Mouse (Mus musculus) megakaryocyte, embryonic 14.5 days (primary cell): ENCODE measurements around the gene Mgat4e. TPM values are rescaled to one million over a fixed set of nuclear protein-coding genes. Genes with fewer than 3 reads are reported as not detected.
"Not testable (repeated sequence)": the region's sequence is repeated elsewhere in the genome, so short reads cannot be mapped to it uniquely, and the experiment has no call there.

Source experiments
- H3K27me3 ChIP-seq: replicated peaks from 2 replicates; pipeline ENCODE3; 2012; ENCODE audit warnings: inconsistent platforms
- H3K36me3 ChIP-seq: replicated peaks from 2 replicates; pipeline ENCODE3; 2012; ENCODE audit warnings: low read length, inconsistent platforms, mixed read lengths
- H3K4me1 ChIP-seq: 2 replicates; pipeline ENCODE4 v1.6.1; 2012; ENCODE audit warnings: inconsistent platforms
- H3K4me3 ChIP-seq: replicated peaks from 2 replicates; pipeline ENCODE3; 2012; ENCODE audit warnings: moderate library complexity, mild to moderate bottlenecking, inconsistent platforms
- H3K9me3 ChIP-seq: 2 replicates; pipeline ENCODE4 v1.6.1; 2012; ENCODE audit warnings: inconsistent platforms
- FLI1 ChIP-seq: IDR thresholded peaks from 2 replicates; pipeline ENCODE4 v1.6.1; 2012; ENCODE audit warnings: low read length, inconsistent platforms, mixed read lengths
- GATA1 ChIP-seq: IDR thresholded peaks from 3 replicates; pipeline ENCODE4 v1.6.1; 2012; ENCODE audit warnings: mixed read lengths, low read length, inconsistent platforms, borderline replicate concordance
- polyA plus RNA-seq: library from polyadenylated mRNA; stranded (reverse); fragments of >175 nt; gene quantifications from 2 replicates; pipeline ENCODE4 v1.2.3, GENCODE M21; 2012; ENCODE audit warnings: low replicate concordance; ENCODE audit not compliant: insufficient read depth

Gene Mgat4e
- polyA plus RNA-seq, 1 experiment = not detected

- Histone ChIP-seq H3K4me3 (no peak overlapping the region), H3K4me1 (peaks cover 51% of the 10 kb centered on the region), H3K9me3 (no peaks in the 10 kb centered on the region), H3K27me3 (no peaks in the 10 kb centered on the region), H3K36me3 (no peaks in the 10 kb centered on the region)
- TF ChIP-seq FLI1 (no peak), GATA1 (no peak)
Observed at GRCm38 (mm10) chr1:134525015-134525414, 24.5 kb downstream of the Mgat4e start.

GRCm38 (mm10) chr1:134524424-134524823 is 25.1 kb downstream of the Mgat4e start:
- TF ChIP-seq GATA1 (no peak), FLI1 (no peak)
- H3K4me1 ChIP-seq = peaks cover 51% of the 10 kb centered on the region
- H3K36me3 ChIP-seq = no peaks in the 10 kb centered on the region
- no peaks in the 10 kb centered on the region for H3K27me3 ChIP-seq
- H3K9me3 ChIP-seq = no peaks in the 10 kb centered on the region
- H3K4me3 ChIP-seq = no peak overlapping the region

GRCm38 (mm10) chr1:134522325-134522724 is 27.2 kb downstream of the Mgat4e start:
- Histone ChIP-seq H3K9me3 (no peaks in the 10 kb centered on the region), H3K4me1 (peaks cover 66% of the 10 kb centered on the region), H3K36me3 (no peaks in the 10 kb centered on the region), H3K4me3 (no peak overlapping the region), H3K27me3 (no peaks in the 10 kb centered on the region)
- TF ChIP-seq GATA1 = no peak
- no peak for TF ChIP-seq FLI1

GRCm38 (mm10) chr1:134521163-134521562 is 28.3 kb downstream of the Mgat4e start:
- H3K4me1 ChIP-seq = peaks cover 68% of the 10 kb centered on the region
- H3K4me3 ChIP-seq = no peak overlapping the region
- no peak for TF ChIP-seq FLI1
- no peak for TF ChIP-seq GATA1
- H3K36me3 ChIP-seq = no peaks in the 10 kb centered on the region
- no peaks in the 10 kb centered on the region for H3K9me3 ChIP-seq
- peaks cover 3% of the 10 kb centered on the region for H3K27me3 ChIP-seq

- peaks cover 68% of the 10 kb centered on the region for H3K4me1 ChIP-seq
- no peak for TF ChIP-seq FLI1
- TF ChIP-seq GATA1 = no peak
- H3K27me3 ChIP-seq = peaks cover 6% of the 10 kb centered on the region
- H3K4me3 ChIP-seq = no peak overlapping the region
- H3K36me3 ChIP-seq = no peaks in the 10 kb centered on the region
- H3K9me3 ChIP-seq = no peaks in the 10 kb centered on the region
Observed at GRCm38 (mm10) chr1:134520001-134520721, 29.3 kb downstream of the Mgat4e start.

- H3K4me1 ChIP-seq = peaks cover 68% of the 10 kb centered on the region
- H3K27me3 ChIP-seq, H3K36me3 ChIP-seq, H3K4me3 ChIP-seq, H3K9me3 ChIP-seq: not testable (repeated sequence)
Observed at GRCm38 (mm10) chr1:134519201-134519600, 30.3 kb downstream of the Mgat4e start.

- Histone ChIP-seq H3K9me3 (no peaks in the 10 kb centered on the region), H3K27me3 (peaks cover 11% of the 10 kb centered on the region), H3K36me3 (no peaks in the 10 kb centered on the region), H3K4me3 (peak overlapping the region; percentile 50), H3K4me1 (peaks cover 67% of the 10 kb centered on the region)
- TF ChIP-seq FLI1 (peak; percentile 47; the same call in 1 of the 2 replicates), GATA1 (no peak; the same call in 2 of the 3 replicates)
Observed at GRCm38 (mm10) chr1:134518677-134519076, 30.8 kb downstream of the Mgat4e start.

- Histone ChIP-seq H3K4me3 (peak overlapping the region; percentile 73), H3K27me3 (peaks cover 17% of the 10 kb centered on the region), H3K4me1 (peaks cover 74% of the 10 kb centered on the region)
- H3K36me3 ChIP-seq, H3K9me3 ChIP-seq: not testable (repeated sequence)
Observed at GRCm38 (mm10) chr1:134517841-134518240, 31.6 kb downstream of the Mgat4e start.

GRCm38 (mm10) chr1:134516491-134517198 is 32.8 kb downstream of the Mgat4e start:
- Histone ChIP-seq H3K4me1 (peaks cover 67% of the 10 kb centered on the region), H3K9me3 (no peaks in the 10 kb centered on the region)

GRCm38 (mm10) chr1:134515891-134516290 is 33.6 kb downstream of the Mgat4e start:
- no peaks in the 10 kb centered on the region for H3K9me3 ChIP-seq
- H3K4me1 ChIP-seq = peaks cover 62% of the 10 kb centered on the region
- TF ChIP-seq GATA1 (no peak), FLI1 (no peak)
- H3K4me3 ChIP-seq = no peak overlapping the region
- H3K27me3 ChIP-seq = peaks cover 19% of the 10 kb centered on the region
- H3K36me3 ChIP-seq = no peaks in the 10 kb centered on the region

More at GRCm38 (mm10) chr1:134516491-134517198, 32.8 kb downstream of the Mgat4e start:
- H3K4me3 ChIP-seq = no peak overlapping the region
- no peaks in the 10 kb centered on the region for H3K36me3 ChIP-seq
- TF ChIP-seq GATA1 = no peak
- no peak for TF ChIP-seq FLI1
- peaks cover 19% of the 10 kb centered on the region for H3K27me3 ChIP-seq
